Mouse (Mus musculus) kidney, embryonic 16.5 days (tissue): ENCODE measurements around the gene Kif1bp. TPM values are rescaled to one million over a fixed set of nuclear protein-coding genes. Genes with fewer than 3 reads are reported as not detected.
"Not testable (repeated sequence)": the region's sequence is repeated elsewhere in the genome, so short reads cannot be mapped to it uniquely, and the experiment has no call there.

Experiments used
- ATAC-seq: fragments of 200-750 bp; cut with Nextera tagmentation; 2 replicates; pipeline ENCODE4 v1.8.0; 2017; ENCODE audit warnings: moderate TSS enrichment; ENCODE audit not compliant: low FRiP score, low TSS enrichment
- H3K27ac ChIP-seq: fragments of 300-500 bp; sonication (generic); 2 replicates; pipeline ENCODE4 v1.5.1; 2014; ENCODE audit warnings: low read length
- H3K27me3 ChIP-seq: fragments of 300-500 bp; sonication (generic); 2 replicates; pipeline ENCODE4 v1.6.1; 2014; ENCODE audit warnings: low read length, control low read depth, mixed read lengths; ENCODE audit not compliant: insufficient read depth
- H3K36me3 ChIP-seq: fragments of 300-500 bp; sonication (generic); 2 replicates; pipeline ENCODE4 v1.6.1; 2014; ENCODE audit warnings: low read length, control low read depth, mixed read lengths; ENCODE audit not compliant: insufficient read depth
- H3K4me1 ChIP-seq: fragments of 300-500 bp; sonication (generic); 2 replicates; pipeline ENCODE4 v1.6.1; 2014; ENCODE audit warnings: low read length, control low read depth, mixed read lengths; ENCODE audit not compliant: insufficient read depth
- H3K4me2 ChIP-seq: fragments of 300-500 bp; sonication (generic); replicated peaks from 2 replicates; pipeline ENCODE4 v1.6.1; 2014; ENCODE audit warnings: low read depth, low read length
- H3K4me3 ChIP-seq: fragments of 300-500 bp; sonication (generic); 2 replicates; pipeline ENCODE4 v1.5.1; 2014; ENCODE audit warnings: mild to moderate bottlenecking, low read length
- H3K9ac ChIP-seq: fragments of 300-500 bp; sonication (generic); replicated peaks from 2 replicates; pipeline ENCODE4 v1.6.1; 2014; ENCODE audit warnings: low read length
- H3K9me3 ChIP-seq: fragments of 300-500 bp; sonication (generic); 2 replicates; pipeline ENCODE4 v1.6.1; 2016; ENCODE audit warnings: low read length, control low read depth
- WGBS: fragments of 180-500 bp; shearing (Covaris S2); extraction: QIAGEN DNeasy Blood & Tissue Kit; methylation state at CpG from one replicate; pipeline ENCODE4 v1.1.7; 2014; 5-methylcytosine and 5-hydroxymethylcytosine counted together
- polyA plus RNA-seq: library from polyadenylated mRNA; unstranded; fragments of >200 nt; fragmentation: Nextera tagmentation; extraction: Ambion mirVana; gene quantifications from 2 replicates; pipeline ENCODE4 v1.2.1, GENCODE M21; 2015

The Kif1bp gene
- polyA plus RNA-seq, 1 experiment from 2014 or later = 35.5 TPM

- 76% methylated on average over 17 of the region's 17 CpGs for WGBS
- Histone ChIP-seq H3K27me3 (peaks cover 10% of the 10 kb centered on the region; the same call in 1 of the 2 replicates), H3K27ac (no peak overlapping the region), H3K9ac (no peak overlapping the region), H3K36me3 (no peaks in the 10 kb centered on the region), H3K9me3 (no peaks in the 10 kb centered on the region), H3K4me1 (0 out of 2 replicates have a peak, but pooled peaks cover 3% of the 10 kb centered on the region), H3K4me3 (no peak overlapping the region), H3K4me2 (no peak overlapping the region)
- no peak for ATAC-seq
Observed at GRCm38 (mm10) chr10:62506019-62506556, 72.2 kb downstream of the Kif1bp start.

- H3K9ac ChIP-seq = no peak overlapping the region
- H3K27me3 ChIP-seq = peaks cover 10% of the 10 kb centered on the region; the same call in 1 of the 2 replicates
- H3K4me2 ChIP-seq = no peak overlapping the region
- H3K27ac ChIP-seq = no peak overlapping the region
- no peaks in the 10 kb centered on the region for H3K9me3 ChIP-seq
- no peak for ATAC-seq
- H3K4me1 ChIP-seq = 0 out of 2 replicates have a peak, but pooled peaks cover 3% of the 10 kb centered on the region
- no peak overlapping the region for H3K4me3 ChIP-seq
- WGBS = 84% methylated on average over 9 of the region's 9 CpGs
- H3K36me3 ChIP-seq = no peaks in the 10 kb centered on the region
Observed at GRCm38 (mm10) chr10:62505224-62505983, 72.9 kb downstream of the Kif1bp start.

- ATAC-seq = no peak
- Histone ChIP-seq H3K9me3 (no peaks in the 10 kb centered on the region), H3K4me1 (0 out of 2 replicates have a peak, but pooled peaks cover 3% of the 10 kb centered on the region), H3K9ac (no peak overlapping the region), H3K4me3 (no peak overlapping the region), H3K27ac (no peak overlapping the region), H3K4me2 (no peak overlapping the region), H3K36me3 (no peaks in the 10 kb centered on the region), H3K27me3 (peaks cover 9% of the 10 kb centered on the region; the same call in 1 of the 2 replicates)
- WGBS = 68% methylated on average over 12 of the region's 12 CpGs
Observed at GRCm38 (mm10) chr10:62503836-62504628, 74.2 kb downstream of the Kif1bp start.

GRCm38 (mm10) chr10:62503353-62503752 is 74.9 kb downstream of the Kif1bp start:
- WGBS = 49% methylated on average over 4 of the region's 4 CpGs

GRCm38 (mm10) chr10:62501951-62502350 is 76.3 kb downstream of the Kif1bp start:
- H3K4me3 ChIP-seq = no peak overlapping the region
- no peak overlapping the region for H3K9ac ChIP-seq
- H3K4me1 ChIP-seq = no peaks in the 10 kb centered on the region
- H3K4me2 ChIP-seq = no peak overlapping the region
- no peaks in the 10 kb centered on the region for H3K36me3 ChIP-seq
- no peak overlapping the region for H3K27ac ChIP-seq
- ATAC-seq = no peak
- no peaks in the 10 kb centered on the region for H3K9me3 ChIP-seq
- 81% methylated on average over 7 of the region's 7 CpGs for WGBS
- peaks cover 1% of the 10 kb centered on the region; the same call in 1 of the 2 replicates for H3K27me3 ChIP-seq

More at GRCm38 (mm10) chr10:62503353-62503752, 74.9 kb downstream of the Kif1bp start:
- Histone ChIP-seq H3K4me3 (no peak overlapping the region), H3K4me2 (no peak overlapping the region), H3K4me1 (0 out of 2 replicates have a peak, but pooled peaks cover 2% of the 10 kb centered on the region), H3K27ac (no peak overlapping the region), H3K9me3 (no peaks in the 10 kb centered on the region), H3K9ac (no peak overlapping the region), H3K36me3 (no peaks in the 10 kb centered on the region), H3K27me3 (peaks cover 6% of the 10 kb centered on the region; the same call in 1 of the 2 replicates)
- ATAC-seq = no peak

GRCm38 (mm10) chr10:62500916-62501615 is 77.2 kb downstream of the Kif1bp start:
- H3K4me2 ChIP-seq = no peak overlapping the region
- H3K4me3 ChIP-seq = no peak overlapping the region
- WGBS = 87% methylated on average over 9 of the region's 9 CpGs
- H3K27ac ChIP-seq = no peak overlapping the region
- H3K9me3 ChIP-seq = no peaks in the 10 kb centered on the region
- H3K9ac ChIP-seq = no peak overlapping the region
- ATAC-seq = no peak
- no peaks in the 10 kb centered on the region for H3K27me3 ChIP-seq
- no peaks in the 10 kb centered on the region for H3K36me3 ChIP-seq
- H3K4me1 ChIP-seq = no peaks in the 10 kb centered on the region

GRCm38 (mm10) chr10:62500088-62500915 is 78.0 kb downstream of the Kif1bp start:
- H3K4me3 ChIP-seq = no peak overlapping the region
- ATAC-seq = peak; percentile 61; the same call in 1 of the 2 replicates

GRCm38 (mm10) chr10:62491681-62492080 is 86.6 kb downstream of the Kif1bp start:
- not testable (repeated sequence) for H3K4me1 ChIP-seq, H3K4me3 ChIP-seq, H3K27ac ChIP-seq, ATAC-seq, H3K36me3 ChIP-seq, H3K9ac ChIP-seq, H3K9me3 ChIP-seq, H3K27me3 ChIP-seq, H3K4me2 ChIP-seq
- WGBS = 81% methylated on average over 3 of the region's 3 CpGs

More at GRCm38 (mm10) chr10:62500088-62500915, 78.0 kb downstream of the Kif1bp start:
- WGBS = 23% methylated on average over 15 of the region's 15 CpGs
- no peaks in the 10 kb centered on the region for H3K4me1 ChIP-seq
- no peak overlapping the region for H3K4me2 ChIP-seq
- H3K27ac ChIP-seq = no peak overlapping the region
- no peaks in the 10 kb centered on the region for H3K9me3 ChIP-seq
- no peaks in the 10 kb centered on the region for H3K36me3 ChIP-seq
- H3K27me3 ChIP-seq = no peaks in the 10 kb centered on the region
- H3K9ac ChIP-seq = no peak overlapping the region
